8 mouse cellular contexts compared by ENCODE assay signal in genomic region chr2:29803400-29803831, GRCm38 (mm10). TPM values are rescaled to one million over a fixed set of nuclear protein-coding genes. Genes with fewer than 3 reads are reported as not detected.
A peak's percentile ranks its signal among the peaks of the same experiment; 100 is the strongest.
DNase-seq lines count a peak whose midpoint lies in the region; ATAC-seq and TF ChIP-seq lines count a peak whose summit lies in the region.

No protein-coding gene starts in this region.

- no peak overlapping the region for H3K27ac ChIP-seq in embryonic fibroblast, embryonic 13.5 days (ENCODE audit: insufficient read depth, low read length)
- H3K27ac ChIP-seq in intestine, postnatal 0 days (ENCODE audit: low read depth, low read length): peak overlapping the region; percentile 63; the same call in 1 of the 2 replicates
- no peak overlapping the region for H3K27ac ChIP-seq in lung, embryonic 15.5 days
- peak overlapping the region; percentile 81 for H3K27ac ChIP-seq in small intestine, adult 2 months (ENCODE audit: insufficient read depth, low read depth, low read length)

- H3K4me3 ChIP-seq in embryonic fibroblast, embryonic 13.5 days (ENCODE audit: insufficient read depth, low read length): peak overlapping the region; percentile 83
- peak overlapping the region; percentile 62 for H3K4me3 ChIP-seq in intestine, postnatal 0 days (ENCODE audit: low read depth, low read length)
- peak overlapping the region; percentile 80 for H3K4me3 ChIP-seq in lung, embryonic 15.5 days
- H3K4me3 ChIP-seq in small intestine, adult 2 months (ENCODE audit: low read depth, low read length): peak overlapping the region; percentile 90

- peak; percentile 56; the same call in 1 of the 2 replicates for TF ChIP-seq CTCF in embryonic fibroblast, embryonic 13.5 days (IDR thresholded peaks at IDR 0.05; ENCODE audit: borderline replicate concordance, insufficient read depth, low read length)
- TF ChIP-seq CTCF in intestine, postnatal 0 days (IDR thresholded peaks at IDR 0.05; ENCODE audit: low read depth): peak; percentile 76
- TF ChIP-seq CTCF in small intestine, adult 2 months (IDR thresholded peaks at IDR 0.05; ENCODE audit: extremely low read depth, insufficient read length, insufficient replicate concordance, low read depth, low read length): peak; percentile 41; the same call in 1 of the 2 replicates

- peak overlapping the region; percentile 78 for H3K4me2 ChIP-seq in intestine, postnatal 0 days (replicated peaks; ENCODE audit: low read depth)
- peak overlapping the region; percentile 78 for H3K4me2 ChIP-seq in lung, embryonic 15.5 days

- no peaks in the 10 kb centered on the region for H3K27me3 ChIP-seq in intestine, postnatal 0 days (replicated peaks; ENCODE audit: control insufficient read depth, insufficient read depth, low read length)
- no peaks in the 10 kb centered on the region for H3K27me3 ChIP-seq in lung, embryonic 15.5 days
- no peaks in the 10 kb centered on the region for H3K27me3 ChIP-seq in small intestine, adult 2 months (ENCODE audit: control insufficient read depth, insufficient read depth, low read length)

- no peak for TF ChIP-seq POLR2A in embryonic fibroblast, embryonic 13.5 days (IDR thresholded peaks at IDR 0.05; ENCODE audit: low read depth, low read length)
- TF ChIP-seq POLR2A in small intestine, adult 2 months (IDR thresholded peaks at IDR 0.05; ENCODE audit: low read depth, low read length): no peak

- peak overlapping the region; percentile 77 for H3K9ac ChIP-seq in intestine, postnatal 0 days (ENCODE audit: low read depth, low read length)
- peak overlapping the region; percentile 73 for H3K9ac ChIP-seq in lung, embryonic 15.5 days

- H3K9me3 ChIP-seq in intestine, postnatal 0 days (ENCODE audit: control insufficient read depth): no peaks in the 10 kb centered on the region
- no peaks in the 10 kb centered on the region for H3K9me3 ChIP-seq in lung, embryonic 15.5 days

- H3K36me3 ChIP-seq in intestine, postnatal 0 days (ENCODE audit: control insufficient read depth, insufficient read depth): peaks cover 42% of the 10 kb centered on the region
- H3K36me3 ChIP-seq in lung, embryonic 15.5 days: peaks cover 28% of the 10 kb centered on the region
- H3K36me3 ChIP-seq in small intestine, adult 2 months (ENCODE audit: control insufficient read depth, insufficient read depth, low read length): peaks cover 43% of the 10 kb centered on the region

- no peaks in the 10 kb centered on the region; the same call in 1 of the 2 replicates for H3K4me1 ChIP-seq in embryonic fibroblast, embryonic 13.5 days (ENCODE audit: control insufficient read depth, insufficient read depth, low read length)
- no peaks in the 10 kb centered on the region for H3K4me1 ChIP-seq in intestine, postnatal 0 days (replicated peaks; ENCODE audit: control insufficient read depth, insufficient read depth, low read length)
- H3K4me1 ChIP-seq in lung, embryonic 15.5 days: peaks cover 9% of the 10 kb centered on the region
- H3K4me1 ChIP-seq in small intestine, adult 2 months (ENCODE audit: control insufficient read depth, insufficient read depth, insufficient read length, low read length): peaks cover 14% of the 10 kb centered on the region

- peak; percentile 52 for DNase-seq in CD4-positive, CD25-positive, alpha-beta regulatory T cell, adult 2 months (ENCODE audit: low read depth, low spot score)
- DNase-seq in Muller cell, postnatal 12 days (ENCODE audit: inconsistent ontology term): peak; percentile 23
- no peak for DNase-seq in gastrocnemius, postnatal 10 days

- 20% methylated on average over 6 of the region's 6 CpGs for WGBS in intestine, postnatal 0 days
- 19% methylated on average over 6 of the region's 6 CpGs for WGBS in lung, embryonic 15.5 days
- 21% methylated on average over 6 of the region's 6 CpGs for WGBS in small intestine, adult 2 months

- no peak for ATAC-seq in CD4-positive, CD25-positive, alpha-beta regulatory T cell, adult 4 months
- ATAC-seq in intestine, postnatal 0 days: peak; percentile 46; the same call in 1 of the 2 replicates
- no peak for ATAC-seq in lung, embryonic 15.5 days (ENCODE audit: borderline replicate concordance, extremely low read depth, low FRiP score, low TSS enrichment)

RNA-seq across cellular contexts. Expression of gene Slc27a4, which starts 1.0 kb away (rescaled TPM):
- 1 to 10 TPM; 1.1 to 1.8 TPM for polyA plus RNA-seq in CD4-positive, CD25-positive, alpha-beta regulatory T cell, adult 4 months (2017; shearing (Covaris generic))
- polyA plus RNA-seq in embryonic fibroblast, embryonic 13.5 days (2011; ENCODE audit: insufficient read length, low read depth, missing spikeins): 18.5 and 22.1 TPM in 2 replicates
- polyA plus RNA-seq in intestine, postnatal 0 days (2015; fragmentation: Nextera tagmentation; extraction: Ambion mirVana): 105 and 118 TPM in 2 replicates
- 14.9 and 15.4 TPM in 2 replicates for polyA plus RNA-seq in lung, embryonic 15.5 days (2015; fragmentation: Nextera tagmentation; extraction: Ambion mirVana)
- polyA plus RNA-seq in small intestine, adult 2 months (2012; rRNA removed): 225 and 822 TPM in 2 replicates
- total RNA-seq in gastrocnemius, postnatal 10 days (2021): 10 to 100 TPM; 10.6 to 11.2 TPM

RNA-seq across cellular contexts. Expression of gene Trub2, which starts 15.1 kb away (rescaled TPM):
- 10 to 100 TPM; 20.3 to 34.2 TPM for polyA plus RNA-seq in CD4-positive, CD25-positive, alpha-beta regulatory T cell, adult 4 months (2017; shearing (Covaris generic))
- polyA plus RNA-seq in embryonic fibroblast, embryonic 13.5 days (2011; ENCODE audit: insufficient read length, low read depth, missing spikeins): 22.5 and 33.3 TPM in 2 replicates
- 23.5 and 26.6 TPM in 2 replicates for polyA plus RNA-seq in intestine, postnatal 0 days (2015; fragmentation: Nextera tagmentation; extraction: Ambion mirVana)
- 38.0 and 38.4 TPM in 2 replicates for polyA plus RNA-seq in lung, embryonic 15.5 days (2015; fragmentation: Nextera tagmentation; extraction: Ambion mirVana)
- polyA plus RNA-seq in small intestine, adult 2 months (2012; rRNA removed): 20.1 and 29.8 TPM in 2 replicates
- total RNA-seq in gastrocnemius, postnatal 10 days (2021): 10 to 100 TPM; 24.7 to 36.5 TPM

RNA-seq across cellular contexts. Expression of gene Coq4, which starts 16.1 kb away (rescaled TPM):
- 10 to 100 TPM in 1 of 2 experiments, 1 to 10 TPM in 1; 5.0 to 11.6 TPM for polyA plus RNA-seq in CD4-positive, CD25-positive, alpha-beta regulatory T cell, adult 4 months (2017; shearing (Covaris generic))
- 9.3 and 12.6 TPM in 2 replicates for polyA plus RNA-seq in embryonic fibroblast, embryonic 13.5 days (2011; ENCODE audit: insufficient read length, low read depth, missing spikeins)
- polyA plus RNA-seq in intestine, postnatal 0 days (2015; fragmentation: Nextera tagmentation; extraction: Ambion mirVana): 27.7 and 28.3 TPM in 2 replicates
- polyA plus RNA-seq in lung, embryonic 15.5 days (2015; fragmentation: Nextera tagmentation; extraction: Ambion mirVana): 28.3 and 30.3 TPM in 2 replicates
- polyA plus RNA-seq in small intestine, adult 2 months (2012; rRNA removed): 83.4 and 95.1 TPM in 2 replicates
- total RNA-seq in gastrocnemius, postnatal 10 days (2021): 1 to 10 TPM; 8.0 to 8.7 TPM

RNA-seq across cellular contexts. Expression of gene Urm1, which starts 16.5 kb away (rescaled TPM):
- 10 to 100 TPM; 21.1 to 25.3 TPM for polyA plus RNA-seq in CD4-positive, CD25-positive, alpha-beta regulatory T cell, adult 4 months (2017; shearing (Covaris generic))
- 42.0 and 44.5 TPM in 2 replicates for polyA plus RNA-seq in embryonic fibroblast, embryonic 13.5 days (2011; ENCODE audit: insufficient read length, low read depth, missing spikeins)
- polyA plus RNA-seq in intestine, postnatal 0 days (2015; fragmentation: Nextera tagmentation; extraction: Ambion mirVana): 19.5 and 24.9 TPM in 2 replicates
- polyA plus RNA-seq in lung, embryonic 15.5 days (2015; fragmentation: Nextera tagmentation; extraction: Ambion mirVana): 22.0 and 27.2 TPM in 2 replicates
- 18.6 and 42.3 TPM in 2 replicates for polyA plus RNA-seq in small intestine, adult 2 months (2012; rRNA removed)
- total RNA-seq in gastrocnemius, postnatal 10 days (2021): 10 to 100 TPM; 25.4 to 28.6 TPM

RNA-seq across cellular contexts. Expression of gene Gm13547, which starts 44.3 kb away (rescaled TPM):
- polyA plus RNA-seq in CD4-positive, CD25-positive, alpha-beta regulatory T cell, adult 4 months (2017; shearing (Covaris generic)): not detected
- polyA plus RNA-seq in embryonic fibroblast, embryonic 13.5 days (2011; ENCODE audit: insufficient read length, low read depth, missing spikeins): not detected in 2 replicates
- polyA plus RNA-seq in intestine, postnatal 0 days (2015; fragmentation: Nextera tagmentation; extraction: Ambion mirVana): not detected in 2 replicates
- 0.28 TPM in 1 of 2 replicates, not detected in the other for polyA plus RNA-seq in lung, embryonic 15.5 days (2015; fragmentation: Nextera tagmentation; extraction: Ambion mirVana)
- not detected in 2 replicates for polyA plus RNA-seq in small intestine, adult 2 months (2012; rRNA removed)
- total RNA-seq in gastrocnemius, postnatal 10 days (2021): not detected

Comparison
In these comparisons a context has a peak if more than half of its experiments do, and no peak if none do; other contexts are left out.
1. H3K27ac ChIP-seq: peak in intestine, postnatal 0 days (single experiment) and small intestine, adult 2 months (single experiment); none in embryonic fibroblast, embryonic 13.5 days (single experiment) and lung, embryonic 15.5 days (single experiment).
2. Peak in every context shown above with its lines, with median percentiles within 50 percentile points of each other: H3K4me3 ChIP-seq and CTCF ChIP-seq.